Mouse (Mus musculus): Measurements from ENCODE around the gene Dhx40. TPM values are rescaled to one million over a fixed set of nuclear protein-coding genes. Genes with fewer than 3 reads are reported as not detected.

Dhx40 gene
- polyA plus RNA-seq, 1 experiment from 2014 or later: 44.5 TPM

Other genes with a start within 250 kb of the Dhx40 start
- 139 and 141 TPM in 2 replicates for gene Vmp1, start 123.9 kb downstream of the Dhx40 start, polyA plus RNA-seq (2014; fragmentation: Nextera tagmentation; extraction: Ambion mirVana)
- 38.6 and 41.1 TPM in 2 replicates for gene Ptrh2, start 123.8 kb downstream of the Dhx40 start, polyA plus RNA-seq (2014; fragmentation: Nextera tagmentation; extraction: Ambion mirVana)
- 128 and 200 TPM in 2 replicates for gene Cltc, start 50.2 kb downstream of the Dhx40 start, polyA plus RNA-seq (2014; fragmentation: Nextera tagmentation; extraction: Ambion mirVana)
- gene Ypel2, start 186.0 kb upstream of the Dhx40 start, polyA plus RNA-seq (2014; fragmentation: Nextera tagmentation; extraction: Ambion mirVana): 7.9 and 9.1 TPM in 2 replicates

Measured in kidney, embryonic 14.5 days (tissue).